Comparison of ENCODE assay signal across 18 mouse cellular contexts in the genomic region with DNA sequence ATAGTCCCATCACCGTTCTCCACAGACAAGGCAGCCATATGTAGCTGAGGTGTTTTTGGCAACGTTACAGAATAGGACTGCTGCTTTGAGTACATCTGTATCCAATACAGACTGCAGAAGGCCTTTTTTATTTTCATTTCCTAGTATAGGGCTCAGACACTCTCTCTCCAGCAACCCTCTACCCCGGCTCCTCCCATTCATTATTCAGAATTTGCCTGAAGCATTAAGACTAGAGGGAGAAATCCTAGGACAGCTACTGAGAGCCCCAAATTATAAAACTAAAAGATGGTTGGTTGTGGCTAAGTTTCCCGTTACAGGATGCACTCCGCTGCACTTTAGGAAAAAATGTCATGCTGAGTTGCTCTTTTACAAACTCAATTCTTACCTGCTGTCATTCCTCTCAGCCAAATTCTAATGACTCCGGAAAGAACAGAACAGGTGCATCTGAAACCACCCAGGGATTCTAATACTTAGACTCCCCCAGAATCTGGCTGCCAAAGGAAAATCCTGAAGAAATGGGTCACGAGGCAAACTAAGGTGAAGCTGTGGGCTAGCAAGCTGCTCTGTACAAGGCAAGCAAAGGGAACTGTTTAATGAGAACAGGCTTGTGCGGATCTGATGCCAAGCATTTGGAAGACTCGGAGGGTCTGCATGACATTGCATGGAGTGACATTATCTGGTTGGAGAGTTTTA.
DNase-seq lines count a peak whose midpoint lies in the region; ATAC-seq and TF ChIP-seq lines count a peak whose summit lies in the region.
"Had no signal": no experiment of that assay in that cellular context is flagged by ENCODE, and none has a peak within 500 bp of the region (broad histone marks: within the 10 kb centered on the region; RNA-seq: fewer than 3 reads in every experiment).

No protein-coding gene starts in this region.

- H3K9me3 ChIP-seq in forebrain, postnatal 0 days (ENCODE audit: low read length): no peaks in the 10 kb centered on the region
- H3K9me3 ChIP-seq in forebrain, embryonic 13.5 days (replicated peaks): no peaks in the 10 kb centered on the region
- no peaks in the 10 kb centered on the region for H3K9me3 ChIP-seq in midbrain, embryonic 16.5 days (replicated peaks; ENCODE audit: control insufficient read depth, low read length, poor library complexity, severe bottlenecking)
- no peaks in the 10 kb centered on the region for H3K9me3 ChIP-seq in midbrain, embryonic 10.5 days (replicated peaks)
- H3K9me3 ChIP-seq in midbrain, postnatal 0 days (ENCODE audit: low read length): no peaks in the 10 kb centered on the region
- H3K9me3 ChIP-seq: hindbrain, embryonic 13.5 days; intestine, embryonic 15.5 days had no signal

- TF ChIP-seq CTCF in forebrain, postnatal 0 days (IDR thresholded peaks at IDR 0.05; ENCODE audit: low read depth): no peak
- TF ChIP-seq CTCF in midbrain, postnatal 0 days (IDR thresholded peaks at IDR 0.05): no peak

- DNase-seq in forebrain, postnatal 0 days: no peak
- DNase-seq in midbrain, embryonic 10.5 days (ENCODE audit: low spot score): no peak
- peak; percentile 50 for DNase-seq in cerebellum, adult 9-10 months
- peak; percentile 61 for DNase-seq in midbrain, postnatal 0 days (ENCODE audit: low spot score)
- no peak for DNase-seq in urinary bladder, postnatal 10 days (ENCODE audit: low spot score)
- no peak for DNase-seq in left cerebral cortex, adult 18-20 months (ENCODE audit: low spot score in 2 of 2)
- DNase-seq: adrenal gland, postnatal 25 days; gastrocnemius, postnatal 36 days; kidney, adult 8-10 months; kidney, postnatal 10 days; right cerebral cortex, postnatal 25 days; spleen, adult 18-20 months; thymus, postnatal 14 days had no signal

- no peaks in the 10 kb centered on the region for H3K36me3 ChIP-seq in forebrain, postnatal 0 days (ENCODE audit: insufficient read depth)
- H3K36me3 ChIP-seq in forebrain, embryonic 13.5 days (ENCODE audit: poor library complexity, severe bottlenecking): no peaks in the 10 kb centered on the region
- no peaks in the 10 kb centered on the region for H3K36me3 ChIP-seq in midbrain, embryonic 16.5 days (ENCODE audit: control insufficient read depth, insufficient read depth, low read length)
- H3K36me3 ChIP-seq in midbrain, embryonic 10.5 days: no peaks in the 10 kb centered on the region
- no peaks in the 10 kb centered on the region for H3K36me3 ChIP-seq in midbrain, postnatal 0 days (ENCODE audit: insufficient read depth, low read length)
- H3K36me3 ChIP-seq: hindbrain, embryonic 13.5 days; intestine, embryonic 15.5 days had no signal

- no peak overlapping the region for H3K9ac ChIP-seq in forebrain, postnatal 0 days
- no peak overlapping the region for H3K9ac ChIP-seq in forebrain, embryonic 13.5 days
- no peak overlapping the region for H3K9ac ChIP-seq in midbrain, embryonic 16.5 days (ENCODE audit: low read depth, low read length)
- H3K9ac ChIP-seq in midbrain, postnatal 0 days (replicated peaks; ENCODE audit: low read length, poor library complexity, severe bottlenecking): no peak overlapping the region
- H3K9ac ChIP-seq: hindbrain, embryonic 13.5 days; intestine, embryonic 15.5 days had no signal

- H3K27me3 ChIP-seq in forebrain, postnatal 0 days (ENCODE audit: insufficient read depth, low read length): no peaks in the 10 kb centered on the region
- no peaks in the 10 kb centered on the region for H3K27me3 ChIP-seq in forebrain, embryonic 13.5 days
- H3K27me3 ChIP-seq in midbrain, embryonic 16.5 days (ENCODE audit: control insufficient read depth, insufficient read depth, low read depth, low read length): no peaks in the 10 kb centered on the region
- no peaks in the 10 kb centered on the region for H3K27me3 ChIP-seq in midbrain, embryonic 10.5 days (ENCODE audit: low read depth, poor library complexity, severe bottlenecking)
- no peaks in the 10 kb centered on the region for H3K27me3 ChIP-seq in midbrain, postnatal 0 days (ENCODE audit: insufficient read depth, low read length)
- H3K27me3 ChIP-seq: hindbrain, embryonic 13.5 days; intestine, embryonic 15.5 days had no signal

- no peak overlapping the region for H3K27ac ChIP-seq in forebrain, postnatal 0 days (ENCODE audit: low read depth, low read length)
- H3K27ac ChIP-seq in forebrain, embryonic 13.5 days: no peak overlapping the region
- H3K27ac ChIP-seq in midbrain, embryonic 16.5 days (ENCODE audit: low read length): no peak overlapping the region
- H3K27ac ChIP-seq in midbrain, embryonic 10.5 days (replicated peaks): no peak overlapping the region
- H3K27ac ChIP-seq in midbrain, postnatal 0 days (ENCODE audit: low read depth, low read length): no peak overlapping the region
- H3K27ac ChIP-seq: hindbrain, embryonic 13.5 days; intestine, embryonic 15.5 days had no signal

- H3K4me2 ChIP-seq in forebrain, postnatal 0 days (ENCODE audit: low read depth): no peak overlapping the region
- H3K4me2 ChIP-seq in forebrain, embryonic 13.5 days: no peak overlapping the region
- H3K4me2 ChIP-seq in midbrain, embryonic 16.5 days (ENCODE audit: low read length): no peak overlapping the region
- H3K4me2 ChIP-seq in midbrain, postnatal 0 days (ENCODE audit: low read depth, low read length, poor library complexity, severe bottlenecking): no peak overlapping the region
- H3K4me2 ChIP-seq: hindbrain, embryonic 13.5 days; intestine, embryonic 15.5 days had no signal

- WGBS in forebrain, postnatal 0 days: 67% methylated on average over 9 of the region's 9 CpGs
- WGBS in forebrain, embryonic 13.5 days: 75% methylated on average over 9 of the region's 9 CpGs
- 66% methylated on average over 9 of the region's 9 CpGs for WGBS in midbrain, embryonic 16.5 days
- 78% methylated on average over 9 of the region's 9 CpGs for WGBS in midbrain, embryonic 10.5 days
- 56% methylated on average over 9 of the region's 9 CpGs for WGBS in midbrain, postnatal 0 days

- peak; percentile 69; the same call in 1 of the 2 replicates for ATAC-seq in forebrain, postnatal 0 days
- no peak for ATAC-seq in forebrain, embryonic 13.5 days
- peak; percentile 56 for ATAC-seq in midbrain, embryonic 16.5 days
- ATAC-seq in midbrain, postnatal 0 days (ENCODE audit: low FRiP score): 0 out of 2 replicates have a peak, but pooled peaks have one; percentile 10
- ATAC-seq: intestine, embryonic 15.5 days; lung, postnatal 0 days had no signal

- H3K4me1 ChIP-seq in forebrain, postnatal 0 days (ENCODE audit: insufficient read depth): no peaks in the 10 kb centered on the region
- H3K4me1 ChIP-seq in forebrain, embryonic 13.5 days: no peaks in the 10 kb centered on the region
- H3K4me1 ChIP-seq in midbrain, embryonic 16.5 days (ENCODE audit: control insufficient read depth, insufficient read depth, low read length): no peaks in the 10 kb centered on the region
- H3K4me1 ChIP-seq in midbrain, embryonic 10.5 days: no peaks in the 10 kb centered on the region
- no peaks in the 10 kb centered on the region for H3K4me1 ChIP-seq in midbrain, postnatal 0 days (ENCODE audit: insufficient read depth, low read length)
- H3K4me1 ChIP-seq: hindbrain, embryonic 13.5 days; intestine, embryonic 15.5 days had no signal

- H3K4me3 ChIP-seq in forebrain, postnatal 0 days (ENCODE audit: low read depth, low read length): no peak overlapping the region
- H3K4me3 ChIP-seq in forebrain, embryonic 13.5 days: no peak overlapping the region
- no peak overlapping the region for H3K4me3 ChIP-seq in midbrain, embryonic 16.5 days (ENCODE audit: low read depth, low read length)
- H3K4me3 ChIP-seq in midbrain, embryonic 10.5 days: no peak overlapping the region
- H3K4me3 ChIP-seq in midbrain, postnatal 0 days (ENCODE audit: low read depth, low read length): no peak overlapping the region
- H3K4me3 ChIP-seq: hindbrain, embryonic 13.5 days; intestine, embryonic 15.5 days had no signal

Comparison
In these comparisons a context has a peak if more than half of its experiments do, and no peak if none do; other contexts are left out.
1. DNase-seq: peak in cerebellum, adult 9-10 months (single experiment) and midbrain, postnatal 0 days (single experiment); none in forebrain, postnatal 0 days (single experiment), midbrain, embryonic 10.5 days (single experiment), urinary bladder, postnatal 10 days (single experiment) and left cerebral cortex, adult 18-20 months (0 of 2).